Mouse (Mus musculus) stomach, embryonic 16.5 days (tissue): Measurements from ENCODE around the gene Nipsnap3b. TPM values are rescaled to one million over a fixed set of nuclear protein-coding genes. Genes with fewer than 3 reads are reported as not detected.

Experiments used
- ATAC-seq: fragments of 200-750 bp; cut with Nextera tagmentation; 2 replicates; pipeline ENCODE4 v1.8.0; 2017; ENCODE audit warnings: moderate number of reproducible peaks, moderate TSS enrichment; ENCODE audit not compliant: insufficient read depth, low FRiP score
- H3K27ac ChIP-seq: fragments of 300-500 bp; sonication (generic); 2 replicates; pipeline ENCODE4 v1.5.1; 2014; ENCODE audit warnings: low read length
- H3K27me3 ChIP-seq: fragments of 300-500 bp; sonication (generic); 2 replicates; pipeline ENCODE4 v1.6.1; 2014; ENCODE audit warnings: low read length, control low read depth, mixed read lengths; ENCODE audit not compliant: control insufficient read depth, insufficient read depth
- H3K36me3 ChIP-seq: fragments of 300-500 bp; sonication (generic); 2 replicates; pipeline ENCODE4 v1.6.1; 2014; ENCODE audit warnings: low read length; ENCODE audit not compliant: control insufficient read depth, insufficient read depth
- H3K4me1 ChIP-seq: fragments of 300-500 bp; sonication (generic); 2 replicates; pipeline ENCODE4 v1.6.1; 2014; ENCODE audit warnings: low read length, control low read depth, mixed read lengths; ENCODE audit not compliant: control insufficient read depth, insufficient read depth
- H3K4me2 ChIP-seq: fragments of 300-500 bp; sonication (generic); 2 replicates; pipeline ENCODE4 v1.6.1; 2014; ENCODE audit warnings: low read depth, low read length, mixed read lengths
- H3K4me3 ChIP-seq: fragments of 300-500 bp; sonication (generic); replicated peaks from 2 replicates; pipeline ENCODE4 v1.5.1; 2014; ENCODE audit warnings: mild to moderate bottlenecking, low read length
- H3K9ac ChIP-seq: fragments of 300-500 bp; sonication (generic); 2 replicates; pipeline ENCODE4 v1.6.1; 2014; ENCODE audit warnings: low read length
- H3K9me3 ChIP-seq: fragments of 300-500 bp; sonication (generic); replicated peaks from 2 replicates; pipeline ENCODE4 v1.6.1; 2016; ENCODE audit warnings: low read length, control low read depth; ENCODE audit not compliant: control insufficient read depth
- WGBS: fragments of 180-500 bp; shearing (Covaris S2); extraction: QIAGEN DNeasy Blood & Tissue Kit; methylation state at CpG from one replicate; pipeline ENCODE4 v1.1.7; 2014; 5-methylcytosine and 5-hydroxymethylcytosine counted together
- polyA plus RNA-seq: library from polyadenylated mRNA; unstranded; fragments of >200 nt; fragmentation: Nextera tagmentation; extraction: Ambion mirVana; gene quantifications from 2 replicates; pipeline ENCODE4 v1.2.1, GENCODE M21; 2015

Nipsnap3b gene
- 86.9 and 93.0 TPM in 2 replicates for polyA plus RNA-seq

- Histone ChIP-seq H3K4me2 (peak within 1 kb of the TSS; percentile 61), H3K27ac (peak within 1 kb of the TSS; percentile 79), H3K27me3 (no peaks in the 10 kb centered on the region), H3K9ac (peak within 1 kb of the TSS; percentile 89), H3K4me3 (peak within 1 kb of the TSS; percentile 77), H3K4me1 (peaks cover 6% of the 10 kb centered on the region; the same call in 1 of the 2 replicates), H3K9me3 (peaks cover 5% of the 10 kb centered on the region; the same call in 1 of the 2 replicates), H3K36me3 (peaks cover 13% of the 10 kb centered on the region)
- peak; percentile 98 for ATAC-seq
- under 1% methylated on average over 63 of the region's 63 CpGs for WGBS
These were observed at the start of gene Nipsnap3b for GRCm38 (mm10) chr4:53011732-53012361. TSS of gene Nipsnap3b (plus strand) at chr4:53011880.

GRCm38 (mm10) chr4:52964247-52964646 is 47.4 kb upstream of the Nipsnap3b start, which contains the start of gene Olfr270:
TSS of gene Olfr270 (plus strand) at chr4:52964547.
- Histone ChIP-seq H3K4me1 (no peaks in the 10 kb centered on the region), H3K9me3 (no peaks in the 10 kb centered on the region), H3K27ac (no peak within 1 kb of the TSS), H3K4me3 (no peak within 1 kb of the TSS), H3K36me3 (no peaks in the 10 kb centered on the region), H3K27me3 (no peaks in the 10 kb centered on the region), H3K9ac (no peak within 1 kb of the TSS), H3K4me2 (no peak within 1 kb of the TSS)
- no peak for ATAC-seq

- H3K4me1 ChIP-seq = no peaks in the 10 kb centered on the region
- no peak overlapping the region for H3K4me3 ChIP-seq
- ATAC-seq = no peak
- WGBS = 66% methylated on average over 2 of the region's 2 CpGs
- H3K27me3 ChIP-seq = no peaks in the 10 kb centered on the region
- no peaks in the 10 kb centered on the region for H3K9me3 ChIP-seq
- no peak overlapping the region for H3K9ac ChIP-seq
- no peaks in the 10 kb centered on the region for H3K36me3 ChIP-seq
- no peak overlapping the region for H3K4me2 ChIP-seq
- no peak overlapping the region for H3K27ac ChIP-seq
These were observed 26.5 kb upstream of the Nipsnap3b start for GRCm38 (mm10) chr4:52985216-52985615.

DNA sequence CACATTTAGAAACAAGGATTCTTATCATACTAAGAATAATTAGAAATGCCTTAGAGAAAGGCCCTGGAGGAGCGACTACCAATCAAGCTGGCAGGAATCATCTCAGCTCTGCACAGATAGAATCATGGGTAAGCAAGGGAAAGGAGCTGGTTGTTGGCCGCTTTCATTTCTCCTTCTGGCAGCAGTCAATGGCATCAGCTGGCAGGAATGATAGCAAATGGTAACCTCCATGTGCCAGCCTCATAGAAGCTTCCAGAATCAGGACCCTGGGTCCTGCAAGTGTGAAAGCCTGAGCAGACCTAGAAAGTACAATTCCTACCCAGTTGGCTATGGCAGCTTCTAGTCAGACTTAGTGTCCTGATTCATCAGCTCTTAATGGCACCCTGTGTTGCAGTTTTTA is 25.4 kb upstream of the Nipsnap3b start:
- Histone ChIP-seq H3K36me3 (no peaks in the 10 kb centered on the region), H3K4me2 (no peak overlapping the region), H3K9ac (no peak overlapping the region), H3K4me1 (no peaks in the 10 kb centered on the region), H3K9me3 (no peaks in the 10 kb centered on the region), H3K4me3 (no peak overlapping the region), H3K27ac (no peak overlapping the region), H3K27me3 (no peaks in the 10 kb centered on the region)
- 80% methylated on average over 2 of the region's 2 CpGs for WGBS
- ATAC-seq = no peak

- Histone ChIP-seq H3K27ac (no peak within 1 kb of the TSS), H3K36me3 (no peaks in the 10 kb centered on the region), H3K4me2 (peak within 1 kb of the TSS; percentile 22), H3K4me1 (no peaks in the 10 kb centered on the region), H3K27me3 (no peaks in the 10 kb centered on the region), H3K9me3 (no peaks in the 10 kb centered on the region), H3K9ac (no peak within 1 kb of the TSS), H3K4me3 (0 out of 2 replicates have a peak within 1 kb of the TSS, but pooled peaks have one; percentile 8)
- no peak for ATAC-seq
- WGBS = 26% methylated on average over 12 of the region's 12 CpGs
These were observed 22.4 kb upstream of the Nipsnap3b start, which contains the start of gene Nipsnap3a for GRCm38 (mm10) chr4:52989248-52989647. TSS of gene Nipsnap3a (plus strand) at chr4:52989272.

DNA sequence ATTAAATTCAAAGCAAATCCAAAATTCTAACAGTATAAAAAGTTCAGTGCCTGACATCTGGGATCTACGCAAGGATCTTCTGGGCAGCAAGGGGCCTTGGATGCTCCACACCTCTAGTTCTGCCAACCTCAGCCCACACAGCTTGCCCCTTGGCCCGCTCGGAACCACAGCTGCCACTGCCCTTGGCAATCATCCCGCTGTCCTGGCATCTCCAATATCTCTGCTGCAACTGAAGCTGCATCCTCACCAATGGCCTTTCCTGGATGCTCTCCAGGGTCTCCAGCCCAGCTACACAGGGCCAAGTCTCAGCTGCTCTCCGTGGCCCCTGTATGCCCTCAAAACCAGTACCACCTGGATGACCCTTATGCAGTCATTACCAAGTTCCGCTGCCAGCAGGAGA is 12.2 kb upstream of the Nipsnap3b start:
- no peaks in the 10 kb centered on the region for H3K9me3 ChIP-seq
- H3K27me3 ChIP-seq = no peaks in the 10 kb centered on the region
- H3K9ac ChIP-seq = no peak overlapping the region
- 90% methylated on average over 6 of the region's 6 CpGs for WGBS
- H3K4me2 ChIP-seq = no peak overlapping the region
- no peak overlapping the region for H3K4me3 ChIP-seq
- H3K4me1 ChIP-seq = no peaks in the 10 kb centered on the region
- no peak for ATAC-seq
- H3K36me3 ChIP-seq = no peaks in the 10 kb centered on the region
- H3K27ac ChIP-seq = no peak overlapping the region

DNA sequence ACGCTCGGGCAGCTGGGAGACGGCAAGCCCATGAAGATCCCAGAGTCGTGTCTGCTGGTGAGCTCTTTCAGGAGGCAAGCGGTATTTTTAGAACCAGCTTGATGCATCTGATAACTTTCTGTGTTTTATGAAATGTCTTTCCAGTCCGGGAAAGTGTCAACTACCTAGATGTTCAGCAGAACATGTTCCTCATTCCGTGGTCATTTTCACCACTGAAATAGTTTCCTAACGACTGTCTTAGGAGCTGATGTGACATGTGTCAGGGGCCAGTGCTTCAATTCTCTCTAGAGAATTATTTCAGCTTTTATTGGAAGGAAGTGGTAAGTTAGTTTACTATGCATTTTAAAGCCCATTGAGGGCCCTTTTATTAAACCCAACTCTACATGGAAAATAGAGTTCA is 11.5 kb upstream of the Nipsnap3b start:
- H3K36me3 ChIP-seq = no peaks in the 10 kb centered on the region
- WGBS = 67% methylated on average over 8 of the region's 8 CpGs
- no peak for ATAC-seq
- H3K27ac ChIP-seq = no peak overlapping the region
- H3K27me3 ChIP-seq = no peaks in the 10 kb centered on the region
- no peak overlapping the region for H3K4me3 ChIP-seq
- H3K9ac ChIP-seq = no peak overlapping the region
- H3K9me3 ChIP-seq = no peaks in the 10 kb centered on the region
- no peak overlapping the region for H3K4me2 ChIP-seq
- H3K4me1 ChIP-seq = no peaks in the 10 kb centered on the region

- no peak overlapping the region for H3K9ac ChIP-seq
- H3K4me1 ChIP-seq = peaks cover 6% of the 10 kb centered on the region; the same call in 1 of the 2 replicates
- 60% methylated on average over 4 of the region's 4 CpGs for whole genome bisulfite sequencing
- no peaks in the 10 kb centered on the region for H3K36me3 ChIP-seq
- H3K4me3 ChIP-seq = no peak overlapping the region
- no peak overlapping the region for H3K27ac ChIP-seq
- ATAC-seq = no peak
- no peaks in the 10 kb centered on the region for H3K27me3 ChIP-seq
- no peaks in the 10 kb centered on the region for H3K9me3 ChIP-seq
- no peak overlapping the region for H3K4me2 ChIP-seq
These were observed 2.5 kb upstream of the Nipsnap3b start for GRCm38 (mm10) chr4:53009183-53009582.

DNA sequence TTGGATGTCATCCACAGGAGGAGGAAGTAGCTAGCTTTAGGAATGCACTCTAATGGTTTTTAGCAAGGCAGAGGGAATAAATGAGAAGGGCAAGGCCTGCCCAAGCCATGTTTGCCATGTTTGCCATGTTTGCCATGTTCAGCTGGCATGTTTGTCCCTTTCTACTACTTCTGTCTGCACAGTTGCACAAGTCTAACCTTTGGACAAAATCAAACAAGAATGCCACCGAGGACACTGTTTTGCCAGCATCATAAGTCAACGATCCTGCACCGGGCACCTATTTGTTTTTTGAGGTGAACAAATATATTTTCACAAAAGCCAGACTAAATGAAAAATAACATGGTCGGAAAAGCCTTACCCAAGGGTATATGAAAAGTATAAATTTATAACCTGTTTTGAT is 1.8 kb upstream of the Nipsnap3b start:
- H3K36me3 ChIP-seq = no peaks in the 10 kb centered on the region
- no peaks in the 10 kb centered on the region for H3K27me3 ChIP-seq
- no peak overlapping the region for H3K27ac ChIP-seq
- no peak for ATAC-seq
- 76% methylated on average over 4 of the region's 4 CpGs for WGBS
- no peak overlapping the region for H3K4me3 ChIP-seq
- peaks cover 6% of the 10 kb centered on the region; the same call in 1 of the 2 replicates for H3K4me1 ChIP-seq
- no peak overlapping the region for H3K9ac ChIP-seq
- H3K9me3 ChIP-seq = no peaks in the 10 kb centered on the region
- H3K4me2 ChIP-seq = no peak overlapping the region
